Comparison of ENCODE assay signal across 25 mouse cellular contexts in the genomic region with DNA sequence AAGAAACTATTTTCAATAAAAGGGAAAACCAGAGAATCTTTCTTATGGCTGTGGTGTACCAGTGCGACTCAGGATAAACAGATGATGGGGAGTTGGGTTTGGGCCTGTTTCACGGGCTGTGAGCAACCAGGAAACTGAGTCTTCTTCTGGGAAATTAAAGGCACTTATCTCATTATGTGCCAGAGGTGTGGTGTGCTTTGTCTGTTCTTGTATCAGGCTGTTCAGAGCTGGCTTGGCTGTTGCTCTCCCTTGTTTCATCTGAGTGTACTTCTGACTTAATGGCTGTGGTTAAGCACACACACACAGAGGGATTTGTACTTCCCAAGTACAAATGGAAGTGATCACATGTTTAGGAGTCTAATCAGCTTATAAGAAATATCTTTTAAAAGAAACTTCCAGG. TPM values are rescaled to one million over a fixed set of nuclear protein-coding genes. Genes with fewer than 3 reads are reported as not detected.
"Had no signal": no experiment of that assay in that cellular context is flagged by ENCODE, and none has a peak within 500 bp of the region (broad histone marks: within the 10 kb centered on the region; RNA-seq: fewer than 3 reads in every experiment).

No protein-coding gene starts in this region.

- H3K4me1 ChIP-seq: midbrain, embryonic 10.5 days; midbrain, embryonic 12.5 days; neural tube, embryonic 13.5 days; neural tube, embryonic 15.5 days had no signal

- H3K27me3 ChIP-seq: midbrain, embryonic 12.5 days; neural tube, embryonic 13.5 days; neural tube, embryonic 15.5 days had no signal

- H3K4me2 ChIP-seq: lung, embryonic 14.5 days; midbrain, embryonic 12.5 days; neural tube, embryonic 13.5 days; neural tube, embryonic 15.5 days had no signal

- H3K4me3 ChIP-seq: midbrain, embryonic 10.5 days; midbrain, embryonic 12.5 days; myocyte; neural tube, embryonic 13.5 days; neural tube, embryonic 15.5 days had no signal

- H3K27ac ChIP-seq: midbrain, embryonic 10.5 days; midbrain, embryonic 12.5 days; neural tube, embryonic 13.5 days; neural tube, embryonic 15.5 days had no signal

- DNase-seq: lung, adult 18-20 months; lung, embryonic 14.5 days; lung, postnatal 10 days; lung, postnatal 4 days; midbrain, embryonic 14.5 days; retina, postnatal 1 day; right cerebral cortex, adult 18-20 months; right cerebral cortex, postnatal 25 days; right cerebral cortex, postnatal 4 days; spleen, adult 18-20 months; thymus, adult 18-20 months; thymus, postnatal 14 days; thymus, postnatal 36 days had no signal

- H3K9me3 ChIP-seq: midbrain, embryonic 10.5 days; midbrain, embryonic 12.5 days; neural tube, embryonic 13.5 days; neural tube, embryonic 15.5 days had no signal

- H3K36me3 ChIP-seq: midbrain, embryonic 10.5 days; midbrain, embryonic 12.5 days; neural tube, embryonic 13.5 days; neural tube, embryonic 15.5 days had no signal

- ATAC-seq: midbrain, embryonic 16.5 days had no signal

- H3K9ac ChIP-seq: lung, embryonic 14.5 days; midbrain, embryonic 12.5 days; neural tube, embryonic 13.5 days; neural tube, embryonic 15.5 days had no signal

RNA-seq across cellular contexts. Expression of gene 4933425L06Rik, which starts 22.5 kb away (rescaled TPM):
- polyA plus RNA-seq: lung, embryonic 14.5 days; lung, embryonic 16.5 days; midbrain, embryonic 10.5 days; midbrain, embryonic 12.5 days; midbrain, embryonic 14.5 days; midbrain, embryonic 16.5 days; myocyte; neural tube, embryonic 11.5 days; neural tube, embryonic 13.5 days; neural tube, embryonic 15.5 days; small intestine, adult 2 months; stomach, embryonic 14.5 days; stomach, embryonic 16.5 days; thymus, postnatal 0 days had no signal
